Mouse (Mus musculus): ENCODE results near the gene Ulbp1. TPM values are rescaled to one million over a fixed set of nuclear protein-coding genes. Genes with fewer than 3 reads are reported as not detected.

The Ulbp1 gene
- polyA plus RNA-seq, 1 experiment = 0.36 TPM

Other genes starting within 250 kb of the Ulbp1 start
- 1.6 and 2.0 TPM in 2 replicates for gene Lrp11, start 116.2 kb upstream of the Ulbp1 start, polyA plus RNA-seq (2012; ENCODE audit: insufficient read depth, insufficient read length, missing spikeins)
- gene Nup43, start 193.9 kb upstream of the Ulbp1 start, polyA plus RNA-seq (2012; ENCODE audit: insufficient read depth, insufficient read length, missing spikeins) = 5.9 and 6.7 TPM in 2 replicates
- 37.1 and 42.8 TPM in 2 replicates for gene Pcmt1, start 207.5 kb upstream of the Ulbp1 start, polyA plus RNA-seq (2012; ENCODE audit: insufficient read depth, insufficient read length, missing spikeins)
- gene Lats1, start 207.6 kb upstream of the Ulbp1 start, polyA plus RNA-seq (2012; ENCODE audit: insufficient read depth, insufficient read length, missing spikeins) = 11.2 and 13.1 TPM in 2 replicates